Mouse (Mus musculus) cerebellum, adult 8-10 months (tissue): Measurements from ENCODE around the gene Cd93.

Experiments used
- DNase-seq: peaks from one replicate; pipeline ENCODE4 v3.0.0; 2022

Cd93 gene

GRCm38 (mm10) chr2:148443249-148443958 is at the start of gene Cd93:
Gene Cd93, minus strand, starts transcription at chr2:148443563.
- DNase-seq, result no peak

- no peak for DNase-seq
Measured at GRCm38 (mm10) chr2:148492108-148492507, 48.7 kb upstream of the Cd93 start.

- DNase-seq, result no peak
Measured at GRCm38 (mm10) chr2:148490150-148490549, 46.8 kb upstream of the Cd93 start.

GRCm38 (mm10) chr2:148488885-148489284 is 45.5 kb upstream of the Cd93 start:
- DNase-seq, result no peak

- DNase-seq, result no peak
Measured at GRCm38 (mm10) chr2:148485576-148485975, 42.2 kb upstream of the Cd93 start.

- no peak for DNase-seq
Measured at GRCm38 (mm10) chr2:148480376-148480775, 37.0 kb upstream of the Cd93 start.

- DNase-seq, result no peak
Measured at GRCm38 (mm10) chr2:148478141-148478701, 34.9 kb upstream of the Cd93 start.

- no peak for DNase-seq
Measured at GRCm38 (mm10) chr2:148477346-148477745, 34.0 kb upstream of the Cd93 start.

- DNase-seq, result no peak
Measured at GRCm38 (mm10) chr2:148476576-148476975, 33.2 kb upstream of the Cd93 start.

- DNase-seq, result no peak
Measured at GRCm38 (mm10) chr2:148475879-148476495, 32.6 kb upstream of the Cd93 start.

GRCm38 (mm10) chr2:148469341-148470238 is 26.2 kb upstream of the Cd93 start:
- DNase-seq, result no peak

- no peak for DNase-seq
Measured at GRCm38 (mm10) chr2:148467921-148468440, 24.6 kb upstream of the Cd93 start.

- no peak for DNase-seq
Measured at GRCm38 (mm10) chr2:148455341-148455740, 12.0 kb upstream of the Cd93 start.

GRCm38 (mm10) chr2:148454014-148454542 is 10.7 kb upstream of the Cd93 start:
- DNase-seq, result no peak

- DNase-seq, result no peak
Measured at GRCm38 (mm10) chr2:148453061-148453460, 9.7 kb upstream of the Cd93 start.

GRCm38 (mm10) chr2:148451498-148451897 is 8.1 kb upstream of the Cd93 start:
- DNase-seq, result no peak

GRCm38 (mm10) chr2:148450616-148451015 is 7.3 kb upstream of the Cd93 start:
- DNase-seq, result no peak

- no peak for DNase-seq
Measured at GRCm38 (mm10) chr2:148449659-148450058, 6.3 kb upstream of the Cd93 start.

GRCm38 (mm10) chr2:148446446-148446845 is 3.1 kb upstream of the Cd93 start:
- DNase-seq, result no peak

GRCm38 (mm10) chr2:148445616-148446015 is 2.3 kb upstream of the Cd93 start:
- DNase-seq, result no peak

GRCm38 (mm10) chr2:148444472-148444871 is 1.1 kb upstream of the Cd93 start:
- no peak for DNase-seq

GRCm38 (mm10) chr2:148442710-148443109 is 653 bp downstream of the Cd93 start:
- DNase-seq, result no peak

GRCm38 (mm10) chr2:148442172-148442571 is 1.2 kb downstream of the Cd93 start:
- DNase-seq, result no peak
